Mouse (Mus musculus): Measurements from ENCODE around the gene Olfr1095. TPM values are rescaled to one million over a fixed set of nuclear protein-coding genes. Genes with fewer than 3 reads are reported as not detected.

Gene Olfr1095
- not detected for total RNA-seq (2022)

DNA sequence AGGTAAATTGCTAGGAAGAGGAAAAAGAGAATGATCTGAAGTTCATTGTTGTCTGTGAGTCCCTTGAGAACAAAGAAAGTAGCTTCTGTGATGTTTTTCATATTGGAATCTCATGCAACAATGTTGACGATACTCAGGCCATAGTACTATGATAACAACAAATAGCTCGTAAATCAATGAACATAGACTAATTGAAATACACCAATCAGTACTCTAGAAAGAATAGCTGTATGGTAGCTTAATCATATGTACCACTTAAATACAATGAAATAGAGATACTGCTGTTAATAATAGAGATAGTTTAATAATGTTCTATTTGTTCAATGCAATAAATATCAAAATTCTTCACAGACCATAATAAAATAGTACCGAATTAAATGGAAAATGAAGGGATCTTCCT is at the start of gene Olfr1095:
Gene Olfr1095, minus strand, starts transcription at position 101 of the 400 bp plus-strand sequence.
- no peak for DNase-seq (ENCODE audit: low spot score in 2 of 2)

- no peak for DNase-seq (ENCODE audit: low spot score in 2 of 2)
These were observed 40.6 kb upstream of the Olfr1095 start, which contains the start of gene Olfr1097 for GRCm38 (mm10) chr2:86892116-86892515. Gene Olfr1097, minus strand, starts transcription at chr2:86892216.

DNA sequence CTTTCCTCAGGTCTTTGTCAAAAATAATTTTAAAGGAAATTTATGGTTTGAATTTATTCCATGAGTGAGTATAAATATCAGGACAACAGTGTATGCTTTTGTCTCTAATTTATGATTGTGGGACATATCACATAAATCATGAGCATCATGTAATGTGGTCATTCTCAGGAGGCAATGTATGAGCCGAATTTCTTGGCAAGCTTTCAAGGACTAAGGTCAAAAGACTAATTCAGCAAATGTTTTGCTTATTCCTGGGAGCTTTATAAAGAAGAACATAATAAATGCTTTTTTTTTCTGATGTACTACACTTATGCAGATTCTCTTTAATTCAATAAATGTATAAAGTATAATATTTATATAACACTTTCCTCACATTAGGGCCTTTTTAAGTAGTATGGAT is 23.2 kb upstream of the Olfr1095 start, which contains the start of gene Gm13723:
Gene Gm13723, minus strand, starts transcription at position 101 of the 400 bp plus-strand sequence.
- DNase-seq (ENCODE audit: low spot score in 2 of 2): no peak

DNA sequence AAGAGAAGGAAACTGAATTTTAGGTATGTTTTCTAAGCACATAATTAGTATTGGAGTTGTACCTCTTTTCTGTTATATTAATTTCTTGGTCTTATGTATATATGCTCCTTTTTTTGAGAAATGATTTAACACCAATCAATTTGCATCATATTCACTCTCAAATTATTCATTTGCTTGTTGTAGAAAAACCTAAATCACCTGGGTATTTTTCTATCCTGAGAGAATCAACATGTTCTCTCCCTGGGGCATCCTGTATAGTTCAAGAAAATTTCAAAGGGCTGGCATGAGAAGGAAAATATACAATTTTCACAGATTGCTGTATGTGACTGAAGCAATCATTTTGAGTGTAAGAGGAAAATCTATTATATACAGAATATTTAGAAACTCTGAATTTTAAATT is 27.1 kb downstream of the Olfr1095 start, which contains the start of gene Olfr1094:
Gene Olfr1094, plus strand, starts transcription at position 301 of the 400 bp plus-strand sequence.
- no peak for DNase-seq (ENCODE audit: low spot score in 2 of 2)

DNA sequence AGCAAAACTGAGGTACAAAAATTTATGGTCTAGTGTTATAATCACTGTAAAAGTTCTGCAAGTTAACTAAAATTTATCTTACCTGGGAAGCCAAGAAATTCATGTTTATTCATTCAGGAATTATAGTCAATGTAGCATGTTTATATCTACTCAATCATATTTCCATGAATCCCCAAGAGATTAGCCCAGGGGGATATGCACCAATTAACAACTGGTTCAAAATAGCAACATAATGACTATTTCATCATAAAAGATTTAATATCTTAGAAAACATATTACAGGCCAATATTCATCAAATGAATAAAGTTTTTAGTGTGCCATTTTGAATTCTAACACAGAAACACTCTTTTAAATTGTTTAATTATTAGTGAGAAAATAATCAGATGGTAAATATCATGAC is 41.6 kb downstream of the Olfr1095 start, which contains the start of gene Olfr141:
Gene Olfr141, minus strand, starts transcription at position 101 of the 400 bp plus-strand sequence.
- no peak for DNase-seq (ENCODE audit: low spot score in 2 of 2)

Other genes starting within 250 kb of the Olfr1095 start
- gene Olfr1084, start 212.0 kb downstream of the Olfr1095 start, total RNA-seq (2022): not detected
- gene Olfr1085, start 189.7 kb downstream of the Olfr1095 start, total RNA-seq (2022): not detected
- gene Olfr1086, start 171.6 kb downstream of the Olfr1095 start, total RNA-seq (2022): not detected
- not detected for gene Olfr1087, start 153.3 kb downstream of the Olfr1095 start, total RNA-seq (2022)
- gene Olfr1089, start 118.0 kb downstream of the Olfr1095 start, total RNA-seq (2022): not detected
- gene Olfr1090, start 92.7 kb downstream of the Olfr1095 start, total RNA-seq (2022): not detected
- not detected for gene Olfr1093, start 69.2 kb downstream of the Olfr1095 start, total RNA-seq (2022)
- not detected for gene Olfr141, start 41.7 kb downstream of the Olfr1095 start, total RNA-seq (2022)
- not detected for gene Olfr1094, start 27.0 kb downstream of the Olfr1095 start, total RNA-seq (2022)
- gene Gm13723, start 23.1 kb upstream of the Olfr1095 start, total RNA-seq (2022): not detected
- not detected for gene Olfr1097, start 40.5 kb upstream of the Olfr1095 start, total RNA-seq (2022)
- gene Olfr1098, start 72.8 kb upstream of the Olfr1095 start, total RNA-seq (2022): not detected
- gene Olfr1099, start 109.0 kb upstream of the Olfr1095 start, total RNA-seq (2022): not detected
- gene Olfr1100, start 128.3 kb upstream of the Olfr1095 start, total RNA-seq (2022): not detected
- not detected for gene Olfr1101, start 139.5 kb upstream of the Olfr1095 start, total RNA-seq (2022)
- not detected for gene Olfr1102, start 146.7 kb upstream of the Olfr1095 start, total RNA-seq (2022)
- not detected for gene Olfr1104, start 175.4 kb upstream of the Olfr1095 start, total RNA-seq (2022)
- gene Olfr1105, start 184.8 kb upstream of the Olfr1095 start, total RNA-seq (2022): not detected
- gene Olfr1106, start 200.6 kb upstream of the Olfr1095 start, total RNA-seq (2022): not detected
- gene Olfr1107, start 224.1 kb upstream of the Olfr1095 start, total RNA-seq (2022): not detected
- not detected for gene Olfr1109, start 244.3 kb upstream of the Olfr1095 start, total RNA-seq (2022)